Mouse (Mus musculus) lung, postnatal 0 days (tissue): ENCODE measurements at regions not wholly inside any gene's neighbourhood (a gene's known extent, or its start where the extent isn't known, plus 50 kb on each side); places are given as distances from the start of the nearest gene placed in this dataset.

Experiments used
- CTCF ChIP-seq: IDR thresholded peaks from 2 replicates; pipeline ENCODE4 v1.5.1; 2016; ENCODE audit warnings: antibody characterized with exemption, mild to moderate bottlenecking
- EP300 ChIP-seq: IDR thresholded peaks from 2 replicates; pipeline ENCODE4 v1.6.1; 2016; ENCODE audit warnings: antibody characterized with exemption, mild to moderate bottlenecking, control low read depth

DNA sequence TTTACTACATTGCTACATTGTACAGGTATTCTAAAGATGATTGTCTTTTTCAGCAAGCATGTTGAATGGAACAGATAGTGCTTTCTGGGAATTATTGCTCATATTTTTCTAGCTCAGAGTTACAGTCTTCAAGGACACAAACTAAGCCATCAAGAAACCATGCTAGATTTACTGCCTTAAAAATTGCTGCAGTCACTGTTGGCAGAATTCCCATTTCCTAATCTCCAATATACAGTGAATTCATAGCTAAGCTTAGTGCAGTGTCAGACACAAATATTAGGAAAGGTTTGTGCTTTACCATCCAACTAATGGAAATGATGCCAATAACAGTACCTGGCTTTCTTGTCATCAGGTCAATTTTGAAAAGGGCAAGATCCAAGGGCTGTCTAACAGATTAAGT lies 383.0 kb upstream of the Smc2 start:
- TF ChIP-seq CTCF (no peak), EP300 (no peak)
